Mouse (Mus musculus): ENCODE results near the gene Apeh. TPM values are rescaled to one million over a fixed set of nuclear protein-coding genes. Genes with fewer than 3 reads are reported as not detected.

Gene Apeh
- total RNA-seq, 2 experiments from 2014 or later, result 72.2 to 81.8 TPM

- no peak for DNase-seq
Measured at GRCm38 (mm10) chr9:108051184-108051930, 43.0 kb downstream of the Apeh start.

- no peak for DNase-seq
Measured at GRCm38 (mm10) chr9:108049561-108050251, 44.7 kb downstream of the Apeh start.

GRCm38 (mm10) chr9:108049016-108049455 lies 45.4 kb downstream of the Apeh start, which contains the start of gene Gmppb:
Gene Gmppb, plus strand, starts transcription at chr9:108049242.
- DNase-seq, result peak; percentile 97

- no peak for DNase-seq
Measured at GRCm38 (mm10) chr9:108048566-108048955, 45.8 kb downstream of the Apeh start.

GRCm38 (mm10) chr9:108047601-108048565 lies 46.5 kb downstream of the Apeh start:
- no peak for DNase-seq

GRCm38 (mm10) chr9:108046582-108046981 lies 47.8 kb downstream of the Apeh start:
- DNase-seq, result no peak

- no peak for DNase-seq
Measured at GRCm38 (mm10) chr9:108044751-108045492, 49.5 kb downstream of the Apeh start.

Small RNA genes lying within 50 kb of the gene (microRNA-seq; reads per million reads assigned to microRNA genes)
- gene Gm47303, result not detected
- gene Mir7088, result not detected

Other genes starting within 250 kb of the Apeh start
- 10 to 100 TPM; 35.9 to 56.7 TPM for gene Rbm6, start 221.4 kb downstream of the Apeh start, total RNA-seq (2021)
- gene Mon1a, start 206.5 kb downstream of the Apeh start, total RNA-seq (2021), result 10 to 100 TPM; 11.1 to 13.1 TPM
- 1 to 10 TPM; 5.6 to 8.5 TPM for gene Mst1r, start 187.7 kb downstream of the Apeh start, total RNA-seq (2021)
- gene Actl11, start 166.1 kb downstream of the Apeh start, total RNA-seq (2021), result not detected
- gene Camkv, start 158.9 kb downstream of the Apeh start, total RNA-seq (2021), result 1 to 10 TPM; 1.6 to 2.7 TPM
- gene Traip, start 144.5 kb downstream of the Apeh start, total RNA-seq (2021), result 1 to 10 TPM; 5.1 to 7.4 TPM
- 10 to 100 TPM; 19.0 to 22.5 TPM for gene Uba7, start 119.1 kb downstream of the Apeh start, total RNA-seq (2021)
- under 1 TPM; 0.48 to 0.85 TPM for gene Gm20661, start 111.5 kb downstream of the Apeh start, total RNA-seq (2021)
- gene Inka1, start 108.7 kb downstream of the Apeh start, total RNA-seq (2021), result 10 to 100 TPM; 18.6 to 18.7 TPM
- 1 to 10 TPM; 1.7 to 2.6 TPM for gene Cdhr4, start 102.1 kb downstream of the Apeh start, total RNA-seq (2021)
- 1 to 10 TPM; 1.1 to 1.6 TPM for gene Gm20662, start 98.3 kb downstream of the Apeh start, total RNA-seq (2021)
- 10 to 100 TPM; 88.7 to 97.3 TPM for gene Ip6k1, start 92.1 kb downstream of the Apeh start, total RNA-seq (2021)
- 10 to 100 TPM; 18.5 to 21.0 TPM for gene Gmppb, start 45.4 kb downstream of the Apeh start, total RNA-seq (2021)
- 1 to 10 TPM; 2.7 to 3.4 TPM for gene Amigo3, start 41.4 kb downstream of the Apeh start, total RNA-seq (2021)
- 10 to 100 TPM; 12.8 to 28.1 TPM for gene Mst1, start 14.2 kb downstream of the Apeh start, total RNA-seq (2021)
- gene Rnf123, start 11.3 kb downstream of the Apeh start, total RNA-seq (2021), result 10 to 100 TPM; 54.3 to 71.9 TPM
- 1 to 10 TPM; 1.7 to 2.7 TPM for gene Bsn, start 95.8 kb upstream of the Apeh start, total RNA-seq (2021)
- gene Dag1, start 169.4 kb upstream of the Apeh start, total RNA-seq (2021), result 100 to 1,000 TPM; 168 to 192 TPM
- 10 to 100 TPM; 20.2 to 28.6 TPM for gene Nicn1, start 195.8 kb upstream of the Apeh start, total RNA-seq (2021)
- 10 to 100 TPM in 1 of 2 experiments, 1 to 10 TPM in 1; 9.3 to 14.7 TPM for gene Amt, start 202.2 kb upstream of the Apeh start, total RNA-seq (2021)
- 100 to 1,000 TPM; 352 to 357 TPM for gene Rhoa, start 211.5 kb upstream of the Apeh start, total RNA-seq (2021)
- 10 to 100 TPM; 28.9 to 36.6 TPM for gene Tcta, start 211.6 kb upstream of the Apeh start, total RNA-seq (2021)
- gene Gpx1, start 244.3 kb upstream of the Apeh start, total RNA-seq (2021), result 100 to 1,000 TPM; 424 to 480 TPM

Data from adrenal gland, postnatal 10 days (tissue).